Mouse (Mus musculus) intestine, postnatal 0 days (tissue): ENCODE measurements around the gene Gm10139. TPM values are rescaled to one million over a fixed set of nuclear protein-coding genes. Genes with fewer than 3 reads are reported as not detected.
"Not testable (repeated sequence)": the region's sequence is repeated elsewhere in the genome, so short reads cannot be mapped to it uniquely, and the experiment has no call there.

ENCODE experiments used
- ATAC-seq: fragments of 200-750 bp; cut with Nextera tagmentation; 2 replicates; pipeline ENCODE4 v1.8.0; 2017; ENCODE audit warnings: mild to moderate bottlenecking, moderate TSS enrichment, moderate library complexity
- H3K27ac ChIP-seq: fragments of 300-500 bp; sonication (generic); 2 replicates; pipeline ENCODE4 v1.5.1; 2014; ENCODE audit warnings: mild to moderate bottlenecking, low read depth, low read length, moderate library complexity
- H3K27me3 ChIP-seq: fragments of 300-500 bp; sonication (generic); replicated peaks from 2 replicates; pipeline ENCODE4 v1.6.1; 2014; ENCODE audit warnings: low read length, mixed read lengths; ENCODE audit not compliant: control insufficient read depth, insufficient read depth
- H3K36me3 ChIP-seq: fragments of 300-500 bp; sonication (generic); 2 replicates; pipeline ENCODE4 v1.6.1; 2014; ENCODE audit warnings: mild to moderate bottlenecking, moderate library complexity; ENCODE audit not compliant: control insufficient read depth, insufficient read depth
- H3K4me1 ChIP-seq: fragments of 300-500 bp; sonication (generic); replicated peaks from 2 replicates; pipeline ENCODE4 v1.6.1; 2014; ENCODE audit warnings: antibody characterized with exemption, low read length, mixed read lengths; ENCODE audit not compliant: control insufficient read depth, insufficient read depth
- H3K4me2 ChIP-seq: fragments of 300-500 bp; sonication (generic); replicated peaks from 2 replicates; pipeline ENCODE4 v1.6.1; 2014; ENCODE audit warnings: low read depth, mild to moderate bottlenecking, moderate library complexity
- H3K4me3 ChIP-seq: fragments of 300-500 bp; sonication (generic); 2 replicates; pipeline ENCODE4 v1.5.1; 2014; ENCODE audit warnings: low read depth, low read length
- H3K9ac ChIP-seq: fragments of 300-500 bp; sonication (generic); 2 replicates; pipeline ENCODE4 v1.6.1; 2014; ENCODE audit warnings: mild to moderate bottlenecking, low read depth, low read length
- H3K9me3 ChIP-seq: fragments of 300-500 bp; sonication (generic); 2 replicates; pipeline ENCODE4 v1.6.1; 2016; ENCODE audit warnings: mixed run types; ENCODE audit not compliant: control insufficient read depth
- WGBS: fragments of 180-500 bp; shearing (Covaris S2); extraction: QIAGEN DNeasy Blood & Tissue Kit; methylation state at CpG from one replicate; pipeline ENCODE4 v1.1.7; 2014; 5-methylcytosine and 5-hydroxymethylcytosine counted together
- polyA plus RNA-seq: library from polyadenylated mRNA; unstranded; fragments of >200 nt; fragmentation: Nextera tagmentation; extraction: Ambion mirVana; gene quantifications from 2 replicates; pipeline ENCODE4 v1.2.1, GENCODE M21; 2015

Gm10139 gene
- polyA plus RNA-seq = not detected in 2 replicates

DNA sequence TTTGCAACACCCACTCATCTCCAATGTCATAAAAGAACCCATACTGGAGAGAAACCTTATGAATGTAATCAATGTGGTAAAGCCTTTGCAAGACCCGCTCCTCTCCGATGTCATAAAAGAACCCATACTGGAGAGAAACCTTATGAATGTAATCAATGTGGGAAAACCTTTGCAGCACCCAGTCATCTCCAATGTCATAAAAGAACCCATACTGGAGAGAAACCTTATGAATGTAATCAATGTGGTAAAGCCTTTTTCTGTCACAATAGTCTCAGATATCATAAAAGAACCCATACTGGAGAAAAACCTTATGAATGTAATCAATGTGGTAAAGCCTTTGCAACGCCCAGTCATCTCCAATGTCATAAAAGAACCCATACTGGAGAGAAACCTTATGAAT is at the start of gene Gm10139:
TSS of gene Gm10139 (plus strand) at position 301 of the 400 bp plus-strand sequence.
- not testable (repeated sequence) for H3K36me3 ChIP-seq, H3K9me3 ChIP-seq, H3K9ac ChIP-seq, H3K27ac ChIP-seq, H3K4me2 ChIP-seq, H3K4me3 ChIP-seq, H3K4me1 ChIP-seq, ATAC-seq, H3K27me3 ChIP-seq
- WGBS = 71% methylated on average over 1 of the region's 3 CpGs

DNA sequence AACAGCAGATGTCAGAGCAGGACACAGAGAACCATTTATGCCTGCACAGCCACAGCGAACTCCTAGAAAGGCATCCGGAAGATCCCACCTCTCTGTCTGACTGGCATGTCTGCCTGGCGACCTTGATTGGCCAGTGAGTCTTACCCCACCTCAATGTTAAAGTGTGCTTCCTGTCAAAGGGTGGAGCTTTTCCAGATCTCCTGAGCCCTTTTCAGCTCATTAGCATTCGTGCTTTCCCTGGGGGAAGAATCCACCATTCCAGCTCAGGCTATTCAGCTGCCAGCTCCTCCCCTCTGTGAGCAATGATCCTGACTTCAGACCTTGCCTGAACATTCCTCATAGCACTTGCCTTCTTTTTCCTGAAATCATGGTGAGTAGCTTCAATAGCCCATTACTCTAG is 45.2 kb downstream of the Gm10139 start:
- H3K9me3 ChIP-seq, ATAC-seq, H3K27me3 ChIP-seq, H3K27ac ChIP-seq, H3K4me1 ChIP-seq, H3K4me2 ChIP-seq, H3K4me3 ChIP-seq, H3K9ac ChIP-seq, H3K36me3 ChIP-seq: not testable (repeated sequence)
- WGBS = 75% methylated on average over 4 of the region's 4 CpGs

Other genes starting within 250 kb of the Gm10139 start
- 5.4 and 5.6 TPM in 2 replicates for gene Zfp369, start 233.9 kb upstream of the Gm10139 start, polyA plus RNA-seq